Mouse (Mus musculus) bone marrow, adult 2 months (tissue): Measurements from ENCODE around the gene Frem3. TPM values are rescaled to one million over a fixed set of nuclear protein-coding genes. Genes with fewer than 3 reads are reported as not detected.

Experiments used
- H3K27ac ChIP-seq: fragments of 200-500 bp; 2 replicates; pipeline ENCODE4 v1.5.1; 2012; ENCODE audit warnings: low read depth, mild to moderate bottlenecking, control low read depth, inconsistent platforms, low read length; ENCODE audit not compliant: control insufficient read depth, poor library complexity, insufficient read depth
- H3K4me1 ChIP-seq: fragments of 200-500 bp; 2 replicates; pipeline ENCODE4 v1.6.1; 2011; ENCODE audit warnings: low read length; ENCODE audit not compliant: control insufficient read depth, insufficient read depth
- H3K4me3 ChIP-seq: fragments of 200-500 bp; replicated peaks from 2 replicates; pipeline ENCODE3; 2011; ENCODE audit warnings: mild to moderate bottlenecking, low read depth, low read length, control low read depth; ENCODE audit not compliant: control insufficient read depth
- CTCF ChIP-seq: fragments of 200-500 bp; IDR thresholded peaks from 2 replicates; pipeline ENCODE4 v1.5.1; 2011; ENCODE audit warnings: low read length, control low read depth; ENCODE audit not compliant: control insufficient read depth, insufficient read depth
- POLR2A ChIP-seq: fragments of 200-500 bp; IDR thresholded peaks from 2 replicates; pipeline ENCODE4 v1.6.1; 2011; ENCODE audit warnings: low read depth, mild to moderate bottlenecking, control low read depth, low read length, borderline replicate concordance; ENCODE audit not compliant: control insufficient read depth
- WGBS: fragments of 180-500 bp; shearing (Covaris S2); methylation state at CpG from one replicate; pipeline ENCODE4 v1.1.7; 2018; 5-methylcytosine and 5-hydroxymethylcytosine counted together
- polyA plus RNA-seq: library from polyadenylated mRNA; stranded (reverse); fragments of >200 nt; gene quantifications from 2 replicates; pipeline ENCODE4 v1.2.4, GENCODE M21; 2011; ENCODE audit warnings: low replicate concordance; ENCODE audit not compliant: missing spikeins, insufficient read depth, insufficient read length

Gene Frem3
- polyA plus RNA-seq, result not detected in 2 replicates

DNA sequence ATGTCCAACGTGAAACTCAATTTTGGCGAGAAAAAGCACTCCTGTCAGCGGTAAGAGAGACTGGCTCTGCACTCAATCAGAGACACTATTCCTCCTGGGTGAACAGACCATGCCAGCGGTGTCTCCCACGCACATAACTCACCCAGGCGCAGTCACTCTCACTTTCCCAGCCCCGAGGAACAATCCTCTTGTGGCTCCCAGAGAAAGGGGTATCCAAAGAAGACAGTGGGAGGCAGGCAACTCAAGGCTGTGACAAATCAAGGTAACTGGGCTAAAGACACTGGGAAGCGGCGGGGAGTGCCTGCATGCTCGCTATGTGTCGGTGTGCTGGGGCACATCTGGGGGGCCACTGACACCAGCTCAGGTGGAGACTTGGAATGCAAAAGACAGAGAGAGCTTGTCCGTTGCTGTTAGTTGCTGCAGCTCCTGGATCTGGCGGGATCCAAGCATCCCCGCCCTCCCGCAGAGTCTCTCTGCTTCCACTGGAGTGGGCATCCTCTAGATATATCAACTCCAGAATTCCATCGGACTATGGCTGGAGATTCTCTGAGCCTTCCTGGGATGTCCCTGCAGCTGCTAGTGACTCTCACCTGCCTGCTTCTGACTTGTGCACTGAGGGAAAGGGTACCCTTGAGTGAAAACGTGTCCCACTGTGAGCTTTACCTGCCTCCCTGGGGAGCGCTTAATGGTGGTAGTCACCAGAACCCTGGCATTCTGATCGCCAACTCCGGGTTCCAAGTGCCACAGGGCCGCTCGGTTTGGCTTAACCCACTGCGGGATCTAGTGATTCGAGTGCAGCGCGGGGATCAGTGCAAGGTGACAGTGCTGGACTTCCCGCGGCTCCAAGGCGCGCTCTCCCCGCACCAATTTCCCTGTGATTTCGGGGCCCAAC, at the start of gene Frem3:
Gene Frem3, plus strand, starts transcription at position 532 of the 892 bp plus-strand sequence.
- no peaks in the 10 kb centered on the region for H3K4me1 ChIP-seq
- no peak within 1 kb of the TSS for H3K27ac ChIP-seq
- TF ChIP-seq CTCF, result no peak
- TF ChIP-seq POLR2A, result no peak
- WGBS, result 7% methylated on average over 32 of the region's 32 CpGs
- H3K4me3 ChIP-seq, result no peak within 1 kb of the TSS

DNA sequence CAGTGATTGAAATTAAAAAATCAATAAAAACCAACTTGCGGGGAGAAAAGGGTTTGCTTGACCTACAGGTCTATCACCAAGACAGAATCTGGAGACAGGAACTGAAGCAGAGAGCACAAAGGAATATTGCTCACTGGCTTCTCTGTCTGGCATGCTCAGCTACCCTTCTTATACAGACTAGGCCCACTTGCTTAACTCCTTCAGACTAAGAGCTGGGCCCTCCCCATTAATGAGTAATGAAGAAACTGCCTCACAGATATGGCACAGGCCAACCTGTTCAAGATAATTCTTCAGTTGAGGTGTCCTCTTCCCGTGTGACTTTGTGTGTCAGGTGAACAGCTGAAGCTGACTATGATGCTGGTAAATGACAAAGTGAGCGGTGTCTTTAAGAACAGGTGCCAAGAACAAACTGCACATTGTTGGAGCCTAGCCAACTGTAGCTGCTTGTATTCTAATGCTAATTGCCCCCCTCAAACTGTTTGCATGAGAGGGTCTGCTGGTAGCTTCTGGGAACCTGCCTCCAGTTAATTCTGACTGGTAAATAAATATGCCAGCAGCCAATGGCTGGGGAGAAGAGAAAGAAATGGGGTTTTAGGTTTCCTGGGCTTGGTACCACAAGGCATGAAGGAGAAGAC, 46.6 kb upstream of the Frem3 start:
- Histone ChIP-seq H3K4me3 (no peak overlapping the region), H3K27ac (no peak overlapping the region), H3K4me1 (no peaks in the 10 kb centered on the region)
- TF ChIP-seq POLR2A (no peak), CTCF (no peak)
- 84% methylated on average over 3 of the region's 3 CpGs for WGBS

DNA sequence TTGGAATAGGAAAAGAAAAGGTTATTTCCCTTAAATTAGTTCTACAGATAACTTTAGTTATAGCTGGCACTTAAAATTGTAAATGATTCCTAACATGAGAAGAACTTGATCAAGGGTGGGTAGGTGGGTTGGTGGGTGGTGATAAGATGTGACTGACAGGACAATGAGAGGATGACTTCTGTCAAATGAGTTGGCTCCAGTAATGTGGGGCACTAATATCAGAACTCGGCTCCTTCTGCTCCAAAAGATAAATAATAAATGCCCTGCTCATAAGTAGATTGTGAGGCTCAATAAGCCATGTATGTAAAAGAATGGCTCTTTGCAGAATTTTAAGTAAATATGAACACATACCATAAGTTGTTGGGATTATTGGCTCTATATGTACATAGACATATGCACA, 43.4 kb upstream of the Frem3 start:
- H3K27ac ChIP-seq, result no peak overlapping the region
- H3K4me1 ChIP-seq, result no peaks in the 10 kb centered on the region
- TF ChIP-seq CTCF (no peak), POLR2A (no peak)
- no peak overlapping the region for H3K4me3 ChIP-seq
- 77% methylated on average over 1 of the region's 1 CpGs for WGBS

DNA sequence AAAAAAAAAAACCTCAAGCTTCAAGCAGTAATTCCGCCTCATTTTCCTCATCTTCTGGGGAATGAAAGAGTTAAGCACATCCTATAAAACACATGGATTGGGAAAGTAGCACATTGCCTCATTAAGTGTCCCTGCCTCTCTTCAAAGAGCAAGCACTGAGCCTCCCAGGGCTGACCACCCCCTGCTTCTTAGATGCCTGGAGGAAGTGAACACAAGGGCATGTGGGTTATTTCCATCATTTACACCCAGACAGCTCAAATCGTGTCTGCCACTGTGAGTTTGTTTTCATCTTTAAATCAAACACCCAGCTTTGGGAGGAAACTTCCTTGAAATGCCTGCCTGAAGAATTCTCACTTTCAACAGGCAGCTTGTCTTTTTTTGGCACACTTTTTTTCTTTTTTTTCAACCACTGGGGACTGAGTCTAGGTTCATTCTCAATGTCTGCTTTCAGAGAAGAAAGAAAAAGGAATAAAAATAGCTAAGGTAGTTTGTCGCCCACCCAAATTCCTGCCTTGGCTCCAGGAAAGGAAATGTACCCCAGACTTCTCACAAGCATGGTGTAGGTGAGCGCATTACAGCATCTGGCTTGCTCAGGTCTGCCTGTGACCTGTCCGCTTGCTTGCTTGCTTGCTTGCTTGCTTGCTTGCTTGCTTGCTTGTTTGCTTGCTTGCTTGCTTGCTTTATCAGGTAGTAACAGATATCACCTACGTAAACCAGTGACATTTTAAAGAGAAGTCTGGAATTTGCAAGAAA, 42.5 kb upstream of the Frem3 start:
- no peak overlapping the region for H3K4me3 ChIP-seq
- 68% methylated on average over 6 of the region's 6 CpGs for WGBS
- TF ChIP-seq POLR2A, result no peak
- no peak for TF ChIP-seq CTCF
- no peaks in the 10 kb centered on the region for H3K4me1 ChIP-seq
- no peak overlapping the region for H3K27ac ChIP-seq

DNA sequence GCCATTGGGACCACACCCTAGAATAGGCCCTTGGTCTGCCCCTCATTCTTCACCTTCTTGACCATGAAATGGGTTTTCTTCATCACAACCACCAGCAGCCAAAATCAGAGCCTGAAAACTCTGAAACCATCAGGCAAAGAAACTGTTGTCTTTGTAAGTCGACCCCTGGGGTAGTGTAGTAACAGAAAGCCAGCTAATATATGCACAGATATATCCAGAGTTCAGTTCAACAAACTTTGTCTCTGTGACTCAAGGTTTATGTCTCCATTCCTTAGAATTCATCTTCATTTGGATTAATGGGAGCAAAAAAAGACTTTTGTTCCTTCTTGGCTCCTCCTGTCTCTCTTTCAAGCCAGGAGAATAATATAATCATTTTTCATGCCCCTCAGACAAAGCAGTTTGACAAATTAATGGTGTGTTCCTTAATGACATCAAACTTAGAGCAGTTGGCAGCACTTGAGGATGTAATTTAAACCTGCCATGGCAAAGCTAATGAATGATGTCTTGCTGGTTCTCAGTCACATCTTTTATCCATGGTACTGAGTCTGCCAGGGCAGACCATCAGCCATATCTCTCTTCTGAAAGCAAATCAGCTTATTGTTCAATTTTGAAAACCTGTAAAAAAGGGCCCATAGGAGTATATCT, 38.3 kb upstream of the Frem3 start:
- TF ChIP-seq CTCF (no peak), POLR2A (no peak)
- no peak overlapping the region for H3K4me3 ChIP-seq
- 55% methylated on average over 1 of the region's 1 CpGs for WGBS

DNA sequence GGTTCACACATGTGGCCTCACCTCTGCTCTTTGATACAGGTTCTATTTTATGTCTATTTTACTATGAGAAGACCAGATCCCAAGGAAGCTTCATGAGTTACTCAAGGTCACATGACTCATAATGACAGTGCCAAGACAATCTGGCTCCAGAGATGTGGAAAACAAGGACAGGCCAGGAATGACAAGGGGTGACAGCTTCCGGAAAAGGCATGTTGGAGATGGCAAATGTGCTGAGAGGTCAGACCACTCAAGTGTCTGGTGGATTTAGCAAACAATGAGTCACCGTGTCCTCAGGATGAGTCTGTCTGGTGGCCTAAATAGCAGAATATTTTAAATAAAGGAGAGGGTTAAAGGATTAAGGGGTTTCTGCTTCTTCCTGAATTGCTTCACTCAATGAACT, 33.8 kb upstream of the Frem3 start:
- 76% methylated on average over 2 of the region's 2 CpGs for WGBS
- H3K27ac ChIP-seq, result no peak overlapping the region

More for the DNA sequence above, 38.3 kb upstream of the Frem3 start:
- no peak overlapping the region for H3K27ac ChIP-seq
- no peaks in the 10 kb centered on the region for H3K4me1 ChIP-seq

DNA sequence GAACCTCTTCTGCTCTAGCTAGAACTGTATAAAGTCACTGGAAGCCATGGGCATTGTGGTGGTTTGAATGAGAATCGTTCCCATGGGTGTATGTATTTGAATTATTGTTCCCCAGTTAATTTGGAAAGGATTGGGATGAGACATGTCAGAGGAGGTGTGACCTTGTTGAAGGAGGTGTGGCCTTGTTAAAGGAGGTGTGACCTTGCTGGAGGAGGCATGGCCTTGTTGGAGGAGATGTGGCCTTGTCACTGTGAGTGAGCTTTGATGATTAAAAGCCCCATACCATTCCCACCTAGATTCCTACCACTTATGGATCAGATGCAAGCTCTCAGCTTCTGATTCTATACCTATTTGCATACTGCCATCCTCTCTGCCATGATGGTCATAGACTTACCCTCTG, 31.8 kb upstream of the Frem3 start:
- 67% methylated on average over 1 of the region's 1 CpGs for WGBS
- H3K4me3 ChIP-seq, result no peak overlapping the region
- no peak overlapping the region for H3K27ac ChIP-seq
- no peaks in the 10 kb centered on the region for H3K4me1 ChIP-seq
- no peak for TF ChIP-seq CTCF
- no peak for TF ChIP-seq POLR2A

More for the DNA sequence above, 33.8 kb upstream of the Frem3 start:
- no peaks in the 10 kb centered on the region for H3K4me1 ChIP-seq
- H3K4me3 ChIP-seq, result no peak overlapping the region
- no peak for TF ChIP-seq CTCF
- TF ChIP-seq POLR2A, result no peak
